Mouse (Mus musculus): ENCODE measurements at regions not wholly inside any gene's neighbourhood (a gene's known extent, or its start where the extent isn't known, plus 50 kb on each side); places are given as distances from the start of the nearest gene placed in this dataset.

DNA sequence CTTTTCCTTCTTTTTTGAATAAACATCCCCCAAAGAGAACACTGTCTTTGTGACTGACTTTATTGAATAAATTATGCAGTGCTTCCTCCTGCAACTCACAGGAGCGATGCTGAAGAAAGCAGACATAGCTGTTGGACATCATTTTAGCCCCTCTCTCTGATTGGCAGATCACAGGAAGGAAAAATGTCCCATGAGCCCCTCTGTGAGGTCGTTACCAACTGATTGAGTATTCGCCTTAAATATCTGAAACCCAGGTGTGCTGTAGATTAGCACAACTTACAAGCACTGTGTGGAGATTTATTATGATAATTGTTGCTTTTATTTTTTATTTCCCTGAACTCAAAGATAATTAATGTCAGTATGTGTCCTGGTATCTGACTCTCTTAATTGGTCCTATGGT is 1582.4 kb upstream of the Tenm2 start:
- no peak for DNase-seq (ENCODE audit: extremely low read depth, low read depth, low spot score)
- TF ChIP-seq POLR2A (IDR thresholded peaks at IDR 0.05; ENCODE audit: extremely low read depth, insufficient read depth, low read length) (no peak), CTCF (IDR thresholded peaks at IDR 0.05; ENCODE audit: low read depth, low read length) (no peak)
- H3K27ac ChIP-seq (replicated peaks; ENCODE audit: insufficient read depth, low read depth, low read length) = no peak overlapping the region
- no peaks in the 10 kb centered on the region for H3K27me3 ChIP-seq (ENCODE audit: control insufficient read depth, insufficient read depth, low read length)
- H3K79me2 ChIP-seq (ENCODE audit: control insufficient read depth, insufficient read depth, low read length) = no peaks in the 10 kb centered on the region
- H3K4me3 ChIP-seq (ENCODE audit: insufficient read depth, low read depth, low read length) = no peak overlapping the region
- no peak overlapping the region for H3K9ac ChIP-seq (ENCODE audit: low read depth, low read length)
- WGBS = 71% methylated on average over 3 of the region's 3 CpGs
- no peaks in the 10 kb centered on the region for H3K4me1 ChIP-seq (ENCODE audit: control insufficient read depth, insufficient read depth, low read length)
- H3K36me3 ChIP-seq (ENCODE audit: control insufficient read depth, insufficient read depth, low read length) = no peaks in the 10 kb centered on the region

DNA sequence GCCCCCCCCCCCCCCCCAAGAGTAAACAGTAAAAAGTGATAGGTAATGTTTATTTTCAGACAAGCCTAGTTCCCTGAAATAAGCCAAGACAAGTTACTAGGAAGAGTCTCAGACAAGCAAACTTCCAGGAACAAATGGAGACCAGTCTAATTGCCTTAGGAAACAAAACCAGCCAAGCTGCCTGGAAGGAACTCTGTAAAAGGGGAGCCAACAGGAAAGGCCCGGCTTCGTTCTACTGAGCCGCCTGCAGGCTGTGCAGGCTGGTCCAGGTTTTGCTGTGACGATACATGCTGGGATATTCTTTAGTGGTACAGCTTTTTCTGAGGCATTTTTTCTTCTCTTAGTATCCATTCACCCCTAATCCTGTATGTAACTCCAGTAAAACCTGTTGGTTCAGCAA is 1547.8 kb upstream of the Tenm2 start:
- Histone ChIP-seq H3K4me3 (ENCODE audit: insufficient read depth, low read depth, low read length) (no peak overlapping the region), H3K9ac (ENCODE audit: low read depth, low read length) (no peak overlapping the region), H3K27me3 (ENCODE audit: control insufficient read depth, insufficient read depth, low read length) (no peaks in the 10 kb centered on the region), H3K4me1 (ENCODE audit: control insufficient read depth, insufficient read depth, low read length) (no peaks in the 10 kb centered on the region), H3K36me3 (ENCODE audit: control insufficient read depth, insufficient read depth, low read length) (no peaks in the 10 kb centered on the region), H3K79me2 (ENCODE audit: control insufficient read depth, insufficient read depth, low read length) (no peaks in the 10 kb centered on the region), H3K27ac (replicated peaks; ENCODE audit: insufficient read depth, low read depth, low read length) (no peak overlapping the region)
- DNase-seq (ENCODE audit: extremely low read depth, low read depth, low spot score) = no peak
- 47% methylated on average over 4 of the region's 4 CpGs for WGBS
- TF ChIP-seq POLR2A (IDR thresholded peaks at IDR 0.05; ENCODE audit: extremely low read depth, insufficient read depth, low read length) (no peak), CTCF (IDR thresholded peaks at IDR 0.05; ENCODE audit: low read depth, low read length) (no peak)

DNA sequence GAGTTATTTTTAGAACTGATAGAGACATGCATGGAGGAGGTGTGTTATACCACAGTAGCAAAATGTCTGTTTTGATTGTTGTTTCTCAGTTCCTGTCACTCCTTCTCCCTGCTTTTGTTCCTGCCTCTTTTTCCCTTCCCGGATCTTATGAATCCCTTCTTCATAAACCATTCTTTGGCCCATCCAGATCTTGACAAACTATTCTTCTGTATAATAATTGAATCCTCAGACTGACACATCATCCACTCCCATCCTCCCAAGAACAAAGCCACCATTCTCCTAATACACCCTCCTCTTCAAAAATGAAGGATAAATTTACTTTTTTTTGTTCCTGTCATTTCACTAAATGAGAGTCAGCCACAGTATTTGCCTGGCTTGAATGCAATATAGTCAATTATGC is 1543.8 kb upstream of the Tenm2 start:
- WGBS = 73% methylated on average over 1 of the region's 1 CpGs
- TF ChIP-seq CTCF (IDR thresholded peaks at IDR 0.05; ENCODE audit: low read depth, low read length) (no peak), POLR2A (IDR thresholded peaks at IDR 0.05; ENCODE audit: extremely low read depth, insufficient read depth, low read length) (no peak)

DNA sequence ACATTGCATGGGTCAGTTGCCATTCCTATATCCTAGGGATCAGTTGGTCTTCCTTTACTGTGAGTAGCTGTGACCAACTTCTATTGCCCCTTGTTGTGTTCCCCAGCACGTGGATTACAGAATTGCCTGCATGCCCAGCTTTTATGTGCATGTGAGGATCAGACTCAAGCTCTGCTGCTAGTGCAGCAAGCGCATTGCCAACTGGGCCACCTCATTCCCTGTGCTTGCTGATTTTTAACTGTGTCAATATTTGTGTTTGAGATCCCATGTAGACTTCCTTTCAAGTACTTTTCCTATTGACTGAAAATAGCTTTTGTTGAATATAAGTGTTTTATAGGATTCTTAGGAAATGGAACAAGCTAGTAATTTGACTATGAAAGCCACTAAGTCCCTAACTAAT is 1526.5 kb upstream of the Tenm2 start:
- Histone ChIP-seq H3K4me3 (ENCODE audit: insufficient read depth, low read depth, low read length) (no peak overlapping the region), H3K36me3 (ENCODE audit: control insufficient read depth, insufficient read depth, low read length) (no peaks in the 10 kb centered on the region), H3K4me1 (ENCODE audit: control insufficient read depth, insufficient read depth, low read length) (peaks cover 4% of the 10 kb centered on the region), H3K79me2 (ENCODE audit: control insufficient read depth, insufficient read depth, low read length) (no peaks in the 10 kb centered on the region), H3K27ac (replicated peaks; ENCODE audit: insufficient read depth, low read depth, low read length) (no peak overlapping the region), H3K27me3 (ENCODE audit: control insufficient read depth, insufficient read depth, low read length) (no peaks in the 10 kb centered on the region), H3K9ac (ENCODE audit: low read depth, low read length) (no peak overlapping the region)
- WGBS = 20% methylated on average over 2 of the region's 2 CpGs
- TF ChIP-seq POLR2A (IDR thresholded peaks at IDR 0.05; ENCODE audit: extremely low read depth, insufficient read depth, low read length) (no peak), CTCF (IDR thresholded peaks at IDR 0.05; ENCODE audit: low read depth, low read length) (no peak)
- DNase-seq (ENCODE audit: extremely low read depth, low read depth, low spot score) = peak; percentile 91

More for the DNA sequence above, 1543.8 kb upstream of the Tenm2 start:
- Histone ChIP-seq H3K79me2 (ENCODE audit: control insufficient read depth, insufficient read depth, low read length) (no peaks in the 10 kb centered on the region), H3K9ac (ENCODE audit: low read depth, low read length) (no peak overlapping the region), H3K27ac (replicated peaks; ENCODE audit: insufficient read depth, low read depth, low read length) (no peak overlapping the region), H3K36me3 (ENCODE audit: control insufficient read depth, insufficient read depth, low read length) (no peaks in the 10 kb centered on the region), H3K4me1 (ENCODE audit: control insufficient read depth, insufficient read depth, low read length) (no peaks in the 10 kb centered on the region), H3K27me3 (ENCODE audit: control insufficient read depth, insufficient read depth, low read length) (no peaks in the 10 kb centered on the region), H3K4me3 (ENCODE audit: insufficient read depth, low read depth, low read length) (no peak overlapping the region)
- DNase-seq (ENCODE audit: extremely low read depth, low read depth, low spot score) = no peak

DNA sequence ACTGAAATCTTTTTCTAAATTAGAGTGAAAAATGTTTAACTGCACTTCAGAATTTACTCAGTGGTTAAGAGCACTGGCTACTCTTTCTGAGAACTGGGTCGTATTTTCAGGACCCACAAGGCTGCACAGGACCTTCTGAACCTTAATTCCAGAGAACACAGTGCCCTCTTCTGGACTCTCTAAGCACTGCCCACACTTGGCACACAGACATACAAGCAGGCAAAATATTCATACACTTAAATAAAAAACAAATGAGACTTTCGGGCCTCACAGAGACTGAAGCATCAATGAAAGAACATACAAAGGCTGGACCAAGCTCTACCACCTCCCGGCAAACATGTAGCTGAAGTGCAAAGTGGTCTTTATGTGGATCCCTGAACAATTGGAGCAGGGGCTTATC is 1511.8 kb upstream of the Tenm2 start:
- no peaks in the 10 kb centered on the region for H3K27me3 ChIP-seq (ENCODE audit: control insufficient read depth, insufficient read depth, low read length)
- H3K79me2 ChIP-seq (ENCODE audit: control insufficient read depth, insufficient read depth, low read length) = no peaks in the 10 kb centered on the region
- H3K27ac ChIP-seq (replicated peaks; ENCODE audit: insufficient read depth, low read depth, low read length) = no peak overlapping the region
- TF ChIP-seq POLR2A (IDR thresholded peaks at IDR 0.05; ENCODE audit: extremely low read depth, insufficient read depth, low read length) (no peak), CTCF (IDR thresholded peaks at IDR 0.05; ENCODE audit: low read depth, low read length) (peak; percentile 41)
- H3K9ac ChIP-seq (ENCODE audit: low read depth, low read length) = no peak overlapping the region
- DNase-seq (ENCODE audit: extremely low read depth, low read depth, low spot score) = peak; percentile 56
- H3K4me1 ChIP-seq (ENCODE audit: control insufficient read depth, insufficient read depth, low read length) = no peaks in the 10 kb centered on the region
- no peaks in the 10 kb centered on the region for H3K36me3 ChIP-seq (ENCODE audit: control insufficient read depth, insufficient read depth, low read length)
- no peak overlapping the region for H3K4me3 ChIP-seq (ENCODE audit: insufficient read depth, low read depth, low read length)
- WGBS = 38% methylated on average over 3 of the region's 3 CpGs

DNA sequence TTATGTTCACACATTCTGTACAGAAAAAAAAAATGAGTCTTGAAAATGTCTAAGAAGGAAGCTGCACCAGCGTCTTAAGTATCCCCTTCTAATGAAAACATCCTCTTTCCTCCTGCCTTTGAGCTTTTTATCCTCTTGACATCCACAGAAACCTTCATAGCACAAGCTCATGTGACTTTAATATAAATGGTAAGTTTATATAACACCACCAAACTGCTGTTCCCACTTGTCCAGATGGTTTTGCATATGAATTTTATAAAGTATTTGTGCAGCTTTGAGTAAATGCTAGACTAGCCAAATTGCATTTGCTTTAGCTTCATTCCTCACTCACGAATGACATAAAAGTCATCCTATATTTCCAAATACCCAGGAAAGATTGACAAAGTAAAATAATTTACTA is 1493.3 kb upstream of the Tenm2 start:
- DNase-seq (ENCODE audit: extremely low read depth, low read depth, low spot score) = no peak
- 80% methylated on average over 2 of the region's 2 CpGs for WGBS
- Histone ChIP-seq H3K36me3 (ENCODE audit: control insufficient read depth, insufficient read depth, low read length) (no peaks in the 10 kb centered on the region), H3K27me3 (ENCODE audit: control insufficient read depth, insufficient read depth, low read length) (no peaks in the 10 kb centered on the region), H3K4me3 (ENCODE audit: insufficient read depth, low read depth, low read length) (no peak overlapping the region), H3K27ac (replicated peaks; ENCODE audit: insufficient read depth, low read depth, low read length) (no peak overlapping the region), H3K79me2 (ENCODE audit: control insufficient read depth, insufficient read depth, low read length) (no peaks in the 10 kb centered on the region), H3K9ac (ENCODE audit: low read depth, low read length) (no peak overlapping the region), H3K4me1 (ENCODE audit: control insufficient read depth, insufficient read depth, low read length) (no peaks in the 10 kb centered on the region)
- TF ChIP-seq POLR2A (IDR thresholded peaks at IDR 0.05; ENCODE audit: extremely low read depth, insufficient read depth, low read length) (no peak), CTCF (IDR thresholded peaks at IDR 0.05; ENCODE audit: low read depth, low read length) (no peak)
